Mouse (Mus musculus) stomach, postnatal 0 days (tissue): ENCODE results near the gene Mov10l1. TPM values are rescaled to one million over a fixed set of nuclear protein-coding genes. Genes with fewer than 3 reads are reported as not detected.

Source experiments
- ATAC-seq: fragments of 200-750 bp; cut with Nextera tagmentation; 2 replicates; pipeline ENCODE4 v1.8.0; 2017; ENCODE audit not compliant: low FRiP score, low TSS enrichment
- DNase-seq: peaks from one replicate; pipeline ENCODE4 v3.0.0-alpha.2; 2016; ENCODE audit warnings: low spot score
- H3K27ac ChIP-seq: fragments of 300-500 bp; sonication (generic); replicated peaks from 2 replicates; pipeline ENCODE4 v1.5.1; 2014; ENCODE audit warnings: mild to moderate bottlenecking, control low read depth
- H3K27me3 ChIP-seq: fragments of 300-500 bp; sonication (generic); 2 replicates; pipeline ENCODE4 v1.6.1; 2014; ENCODE audit warnings: low read length; ENCODE audit not compliant: control insufficient read depth, insufficient read depth
- H3K36me3 ChIP-seq: fragments of 300-500 bp; sonication (generic); 2 replicates; pipeline ENCODE4 v1.6.1; 2014; ENCODE audit warnings: low read length, mixed read lengths; ENCODE audit not compliant: control insufficient read depth, insufficient read depth
- H3K4me1 ChIP-seq: fragments of 300-500 bp; sonication (generic); replicated peaks from 2 replicates; pipeline ENCODE4 v1.6.1; 2014; ENCODE audit warnings: antibody characterized with exemption; ENCODE audit not compliant: control insufficient read depth, insufficient read depth
- H3K4me2 ChIP-seq: fragments of 300-500 bp; sonication (generic); replicated peaks from 2 replicates; pipeline ENCODE4 v1.6.1; 2014; ENCODE audit warnings: low read depth, mild to moderate bottlenecking, control low read depth, moderate library complexity
- H3K4me3 ChIP-seq: fragments of 300-500 bp; sonication (generic); 2 replicates; pipeline ENCODE4 v1.5.1; 2014; ENCODE audit warnings: low read depth, low read length, control low read depth
- H3K9ac ChIP-seq: fragments of 300-500 bp; sonication (generic); 2 replicates; pipeline ENCODE4 v1.6.1; 2014; ENCODE audit warnings: mild to moderate bottlenecking, low read length, control low read depth, mixed read lengths
- H3K9me3 ChIP-seq: fragments of 300-500 bp; sonication (generic); 2 replicates; pipeline ENCODE4 v1.6.1; 2016; ENCODE audit warnings: low read length; ENCODE audit not compliant: control insufficient read depth
- CTCF ChIP-seq: IDR thresholded peaks from 2 replicates; pipeline ENCODE4 v1.5.1; 2016; ENCODE audit warnings: antibody characterized with exemption, low read depth, mild to moderate bottlenecking, moderate library complexity
- EP300 ChIP-seq: optimal IDR thresholded peaks from 2 replicates; pipeline ENCODE3; 2016; ENCODE audit warnings: antibody characterized with exemption
- WGBS: fragments of 180-500 bp; shearing (Covaris S2); extraction: QIAGEN DNeasy Blood & Tissue Kit; methylation state at CpG from one replicate; pipeline ENCODE4 v1.1.7; 2014; 5-methylcytosine and 5-hydroxymethylcytosine counted together
- polyA plus RNA-seq: library from polyadenylated mRNA; unstranded; fragments of >200 nt; fragmentation: Nextera tagmentation; extraction: Ambion mirVana; gene quantifications from 2 replicates; pipeline ENCODE4 v1.2.1, GENCODE M21; 2015

Mov10l1 gene
- polyA plus RNA-seq, 1 experiment from 2014 or later: not detected

DNA sequence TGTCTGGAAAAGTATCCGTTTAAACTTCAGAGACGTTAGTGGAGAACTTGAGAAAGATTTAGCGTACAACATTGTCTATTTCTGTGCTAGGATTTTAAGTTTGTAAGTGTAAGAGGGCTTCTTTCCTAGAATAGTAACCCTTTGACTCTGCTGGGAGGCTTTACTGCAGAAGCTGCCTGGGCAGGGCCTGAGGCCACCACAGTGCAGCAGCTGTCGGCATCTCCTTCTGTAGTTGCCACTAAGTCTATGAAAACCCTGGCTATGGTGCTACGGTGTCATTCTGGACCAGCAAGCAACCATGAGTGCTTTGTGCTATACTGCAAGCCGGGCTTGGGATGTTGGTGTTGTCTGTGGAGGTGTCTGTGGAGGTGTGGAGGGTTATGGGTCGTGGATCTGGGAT, 37.8 kb downstream of the Mov10l1 start:
- Histone ChIP-seq H3K4me3 (no peak overlapping the region), H3K4me1 (no peaks in the 10 kb centered on the region), H3K4me2 (no peak overlapping the region), H3K36me3 (no peaks in the 10 kb centered on the region), H3K27me3 (no peaks in the 10 kb centered on the region), H3K9me3 (no peaks in the 10 kb centered on the region), H3K27ac (no peak overlapping the region), H3K9ac (no peak overlapping the region)
- DNase-seq: no peak
- TF ChIP-seq EP300 (no peak), CTCF (no peak)
- WGBS: 78% methylated on average over 7 of the region's 7 CpGs
- no peak for ATAC-seq

GRCm38 (mm10) chr15:89044381-89044780, 61.7 kb downstream of the Mov10l1 start:
- Histone ChIP-seq H3K4me1 (no peaks in the 10 kb centered on the region), H3K4me3 (no peak overlapping the region), H3K36me3 (no peaks in the 10 kb centered on the region), H3K27ac (no peak overlapping the region), H3K4me2 (no peak overlapping the region), H3K9me3 (no peaks in the 10 kb centered on the region), H3K9ac (no peak overlapping the region), H3K27me3 (no peaks in the 10 kb centered on the region)
- peak; percentile 20; the same call in 1 of the 2 replicates for TF ChIP-seq CTCF
- TF ChIP-seq EP300: no peak
- ATAC-seq (no peak), DNase-seq (no peak)
- WGBS: 70% methylated on average over 5 of the region's 5 CpGs

DNA sequence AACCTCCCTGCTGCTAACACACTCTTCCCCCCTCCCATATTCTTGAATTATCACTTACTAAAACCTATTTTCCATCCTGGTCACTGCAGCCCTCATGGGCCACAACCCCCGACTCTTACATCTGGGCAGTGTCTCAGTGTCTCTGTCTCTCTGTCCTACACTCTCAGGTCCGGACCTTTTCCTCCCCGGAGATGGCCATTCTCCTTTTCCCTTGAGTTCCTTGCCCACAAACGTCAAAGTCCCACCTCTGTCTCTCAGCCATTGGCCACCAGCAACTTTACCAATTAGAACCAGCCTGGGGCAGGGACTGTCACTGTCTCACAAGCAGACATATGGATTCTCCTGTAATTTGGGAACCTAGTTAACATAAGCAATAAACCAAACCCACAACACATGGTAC, 63.6 kb downstream of the Mov10l1 start:
- 68% methylated on average over 4 of the region's 4 CpGs for WGBS
- DNase-seq: no peak

GRCm38 (mm10) chr15:89054666-89055065, 72.0 kb downstream of the Mov10l1 start:
- WGBS: 80% methylated on average over 7 of the region's 7 CpGs
- no peak overlapping the region for H3K9ac ChIP-seq
- H3K4me2 ChIP-seq: no peak overlapping the region
- H3K27ac ChIP-seq: no peak overlapping the region
- no peaks in the 10 kb centered on the region; the same call in 1 of the 2 replicates for H3K27me3 ChIP-seq
- no peaks in the 10 kb centered on the region for H3K36me3 ChIP-seq
- H3K9me3 ChIP-seq: no peaks in the 10 kb centered on the region
- ATAC-seq (no peak), DNase-seq (no peak)
- H3K4me3 ChIP-seq: no peak overlapping the region
- TF ChIP-seq CTCF (no peak), EP300 (no peak)
- no peaks in the 10 kb centered on the region for H3K4me1 ChIP-seq

More for the DNA sequence above, 63.6 kb downstream of the Mov10l1 start:
- H3K9ac ChIP-seq: no peak overlapping the region
- no peak overlapping the region for H3K4me2 ChIP-seq
- no peak overlapping the region for H3K27ac ChIP-seq
- TF ChIP-seq CTCF (no peak), EP300 (no peak)
- H3K36me3 ChIP-seq: no peaks in the 10 kb centered on the region
- no peak for ATAC-seq
- H3K4me1 ChIP-seq: no peaks in the 10 kb centered on the region
- H3K9me3 ChIP-seq: no peaks in the 10 kb centered on the region
- no peaks in the 10 kb centered on the region for H3K27me3 ChIP-seq
- no peak overlapping the region for H3K4me3 ChIP-seq

- 23% methylated on average over 6 of the region's 6 CpGs for WGBS
- H3K9me3 ChIP-seq: no peaks in the 10 kb centered on the region
- no peak overlapping the region for H3K4me3 ChIP-seq
- H3K4me1 ChIP-seq: no peaks in the 10 kb centered on the region
- no peak overlapping the region for H3K27ac ChIP-seq
- no peak overlapping the region for H3K9ac ChIP-seq
- no peak for ATAC-seq
- H3K27me3 ChIP-seq: no peaks in the 10 kb centered on the region; the same call in 1 of the 2 replicates
- no peaks in the 10 kb centered on the region for H3K36me3 ChIP-seq
- H3K4me2 ChIP-seq: no peak overlapping the region
- DNase-seq: no peak
- TF ChIP-seq CTCF (no peak), EP300 (no peak)
These were observed 76.0 kb downstream of the Mov10l1 start for GRCm38 (mm10) chr15:89058736-89059135.

DNA sequence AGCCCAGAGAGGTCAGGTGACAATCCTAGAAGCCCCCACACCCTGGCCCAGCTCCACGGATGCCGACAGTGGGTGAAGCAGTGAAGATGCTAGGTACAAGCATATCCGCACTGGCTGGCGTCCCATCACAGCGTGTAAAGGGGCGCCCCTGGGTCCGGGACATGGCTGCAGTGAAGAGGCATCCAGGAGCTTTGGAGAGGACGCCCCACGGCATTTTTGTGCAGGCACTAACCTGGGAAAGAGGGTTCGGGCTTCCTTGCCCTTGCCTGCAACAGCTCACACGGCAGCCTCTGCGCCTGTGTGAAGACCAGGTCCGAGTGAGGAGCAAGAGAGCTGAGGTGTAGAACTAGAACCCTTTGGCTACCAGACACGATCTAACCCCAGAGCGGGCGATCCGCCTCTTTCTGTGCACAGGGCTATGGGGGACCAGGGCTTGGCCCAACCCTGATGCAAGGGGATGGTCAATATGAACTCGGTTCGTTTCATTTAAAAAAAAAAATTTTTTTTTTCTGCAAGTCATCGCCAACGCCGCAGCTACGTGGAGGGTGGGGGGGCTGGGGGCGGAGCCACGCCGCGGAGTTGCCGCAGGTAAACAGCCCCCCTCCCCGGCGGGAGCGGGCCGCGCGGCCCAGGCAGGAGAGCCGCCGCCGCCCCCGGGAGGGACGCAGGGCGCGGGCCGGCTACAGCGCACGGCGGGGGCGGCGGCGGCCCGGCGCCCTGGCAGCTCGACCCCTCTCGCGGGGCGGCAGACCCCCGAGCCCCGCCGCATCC, 76.6 kb downstream of the Mov10l1 start, which contains the start of gene Panx2:
TSS of gene Panx2 (plus strand) at position 574 of the 771 bp plus-strand sequence.
- TF ChIP-seq EP300: no peak
- no peaks in the 10 kb centered on the region; the same call in 1 of the 2 replicates for H3K27me3 ChIP-seq
- no peak within 1 kb of the TSS for H3K27ac ChIP-seq
- peak within 1 kb of the TSS; percentile 53 for H3K4me3 ChIP-seq
- no peaks in the 10 kb centered on the region for H3K9me3 ChIP-seq
- 1% methylated on average over 46 of the region's 57 CpGs for WGBS
- H3K36me3 ChIP-seq: no peaks in the 10 kb centered on the region
- no peaks in the 10 kb centered on the region for H3K4me1 ChIP-seq
- peak within 1 kb of the TSS; percentile 51 for H3K9ac ChIP-seq
- ATAC-seq: no peak
- DNase-seq: no peak
- H3K4me2 ChIP-seq: peak within 1 kb of the TSS; percentile 95
